Mouse (Mus musculus) thymus, adult 2 months (tissue): ENCODE results near the gene Mag.

Source experiments
- CTCF ChIP-seq: fragments of 200-500 bp; IDR thresholded peaks from 2 replicates; pipeline ENCODE4 v1.5.1; 2012; ENCODE audit warnings: mild to moderate bottlenecking, control low read depth, low read length, moderate library complexity, borderline replicate concordance; ENCODE audit not compliant: control insufficient read depth, poor library complexity, insufficient read depth; ENCODE audit errors: extremely low read depth
- POLR2A ChIP-seq: fragments of 200-500 bp; IDR thresholded peaks from 2 replicates; pipeline ENCODE4 v1.6.1; 2012; ENCODE audit warnings: mild to moderate bottlenecking, low read length, control low read depth, moderate library complexity; ENCODE audit not compliant: control insufficient read depth, poor library complexity, insufficient read depth; ENCODE audit errors: extremely low read depth

DNA sequence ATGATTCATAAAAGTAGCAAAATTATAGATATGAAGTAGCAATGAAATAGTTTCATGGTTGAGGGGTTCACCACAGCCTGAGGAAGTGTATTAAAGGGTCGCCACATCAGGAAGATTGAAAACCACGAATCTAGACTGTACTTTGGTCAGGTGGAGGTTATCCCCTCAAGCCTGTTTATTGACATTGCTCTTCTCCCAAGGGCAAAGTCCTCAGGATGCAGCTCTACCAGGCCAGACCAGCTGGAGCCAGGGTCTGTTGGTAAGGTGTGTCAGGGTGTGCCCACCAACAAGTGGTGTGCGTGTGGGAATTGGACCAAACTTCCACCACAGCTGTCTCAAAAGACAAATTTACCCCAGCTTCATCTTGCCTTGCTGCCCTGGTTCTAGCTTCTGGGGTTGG lies 19.5 kb downstream of the Mag start:
- TF ChIP-seq CTCF (no peak), POLR2A (no peak)
